Mouse (Mus musculus): ENCODE data around the gene Olfr1234. TPM values are rescaled to one million over a fixed set of nuclear protein-coding genes. Genes with fewer than 3 reads are reported as not detected.

The Olfr1234 gene
- polyA plus RNA-seq (2012; rRNA removed) = not detected in 2 replicates

DNA sequence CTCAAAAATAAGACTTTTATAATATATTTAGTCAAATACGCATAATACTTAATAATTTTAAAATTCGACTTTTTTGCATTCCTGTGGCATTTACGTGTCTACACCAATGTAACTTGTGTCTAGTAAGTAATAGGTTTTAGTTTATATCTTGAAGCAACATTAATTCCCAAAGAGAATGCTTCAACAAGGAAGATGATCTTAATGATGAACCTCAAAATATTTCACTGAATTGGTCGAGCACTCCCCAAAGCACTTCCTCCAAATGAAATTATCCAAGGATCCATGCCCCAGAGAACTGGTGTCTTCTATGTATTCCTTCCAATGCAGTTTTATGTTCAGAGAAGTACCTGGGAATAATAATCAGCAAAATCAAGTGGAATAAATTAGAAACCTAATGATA lies at the start of gene Olfr1234:
Gene Olfr1234 (minus strand): TSS at position 101 of the 400 bp plus-strand sequence.

GRCm38 (mm10) chr2:89409576-89409975 lies 44.9 kb upstream of the Olfr1234 start, which contains the start of gene Olfr1238:
Olfr1238 (minus strand) TSS chr2:89409676.

GRCm38 (mm10) chr2:89342298-89342697 lies 22.4 kb downstream of the Olfr1234 start, which contains the start of gene Olfr1233:
Olfr1233 (minus strand) TSS chr2:89342398.

GRCm38 (mm10) chr2:89329575-89329974 lies 35.1 kb downstream of the Olfr1234 start, which contains the start of gene Olfr1232:
Olfr1232 (minus strand) TSS chr2:89329675.

Other genes starting within 250 kb of the Olfr1234 start
- gene Olfr1221, start 247.6 kb downstream of the Olfr1234 start, polyA plus RNA-seq (2012; rRNA removed) = not detected in 2 replicates
- not detected in 2 replicates for gene Olfr1222, start 231.8 kb downstream of the Olfr1234 start, polyA plus RNA-seq (2012; rRNA removed)
- not detected in 2 replicates for gene Olfr1223, start 213.3 kb downstream of the Olfr1234 start, polyA plus RNA-seq (2012; rRNA removed)
- not detected in 2 replicates for gene Olfr1224-ps1, start 200.8 kb downstream of the Olfr1234 start, polyA plus RNA-seq (2012; rRNA removed)
- gene Olfr1225, start 190.2 kb downstream of the Olfr1234 start, polyA plus RNA-seq (2012; rRNA removed) = not detected in 2 replicates
- not detected in 2 replicates for gene Olfr1226, start 164.8 kb downstream of the Olfr1234 start, polyA plus RNA-seq (2012; rRNA removed)
- gene Olfr1228, start 110.8 kb downstream of the Olfr1234 start, polyA plus RNA-seq (2012; rRNA removed) = not detected in 2 replicates
- gene Olfr1229, start 76.9 kb downstream of the Olfr1234 start, polyA plus RNA-seq (2012; rRNA removed) = not detected in 2 replicates
- gene Olfr1230, start 67.6 kb downstream of the Olfr1234 start, polyA plus RNA-seq (2012; rRNA removed) = not detected in 2 replicates
- gene Olfr1231, start 57.8 kb downstream of the Olfr1234 start, polyA plus RNA-seq (2012; rRNA removed) = not detected in 2 replicates
- not detected in 2 replicates for gene Olfr1232, start 35.2 kb downstream of the Olfr1234 start, polyA plus RNA-seq (2012; rRNA removed)
- gene Olfr1233, start 22.5 kb downstream of the Olfr1234 start, polyA plus RNA-seq (2012; rRNA removed) = not detected in 2 replicates
- not detected in 2 replicates for gene Olfr1238, start 44.8 kb upstream of the Olfr1234 start, polyA plus RNA-seq (2012; rRNA removed)
- not detected in 2 replicates for gene Olfr1239, start 55.5 kb upstream of the Olfr1234 start, polyA plus RNA-seq (2012; rRNA removed)
- not detected in 2 replicates for gene Olfr1240, start 78.1 kb upstream of the Olfr1234 start, polyA plus RNA-seq (2012; rRNA removed)
- gene Olfr1241, start 122.3 kb upstream of the Olfr1234 start, polyA plus RNA-seq (2012; rRNA removed) = not detected in 2 replicates
- gene Olfr1242, start 133.5 kb upstream of the Olfr1234 start, polyA plus RNA-seq (2012; rRNA removed) = not detected in 2 replicates
- gene Olfr1243, start 166.6 kb upstream of the Olfr1234 start, polyA plus RNA-seq (2012; rRNA removed) = not detected in 2 replicates
- not detected in 2 replicates for gene Olfr1245, start 213.6 kb upstream of the Olfr1234 start, polyA plus RNA-seq (2012; rRNA removed)
- gene Olfr1246, start 228.3 kb upstream of the Olfr1234 start, polyA plus RNA-seq (2012; rRNA removed) = not detected in 2 replicates
- not detected in 2 replicates for gene Olfr1247, start 249.3 kb upstream of the Olfr1234 start, polyA plus RNA-seq (2012; rRNA removed)